Mouse (Mus musculus): ENCODE measurements at regions not wholly inside any gene's neighbourhood (a gene's known extent, or its start where the extent isn't known, plus 50 kb on each side); places are given as distances from the start of the nearest gene placed in this dataset.
"Not testable (repeated sequence)": the region's sequence is repeated elsewhere in the genome, so short reads cannot be mapped to it uniquely, and the experiment has no call there.

DNA sequence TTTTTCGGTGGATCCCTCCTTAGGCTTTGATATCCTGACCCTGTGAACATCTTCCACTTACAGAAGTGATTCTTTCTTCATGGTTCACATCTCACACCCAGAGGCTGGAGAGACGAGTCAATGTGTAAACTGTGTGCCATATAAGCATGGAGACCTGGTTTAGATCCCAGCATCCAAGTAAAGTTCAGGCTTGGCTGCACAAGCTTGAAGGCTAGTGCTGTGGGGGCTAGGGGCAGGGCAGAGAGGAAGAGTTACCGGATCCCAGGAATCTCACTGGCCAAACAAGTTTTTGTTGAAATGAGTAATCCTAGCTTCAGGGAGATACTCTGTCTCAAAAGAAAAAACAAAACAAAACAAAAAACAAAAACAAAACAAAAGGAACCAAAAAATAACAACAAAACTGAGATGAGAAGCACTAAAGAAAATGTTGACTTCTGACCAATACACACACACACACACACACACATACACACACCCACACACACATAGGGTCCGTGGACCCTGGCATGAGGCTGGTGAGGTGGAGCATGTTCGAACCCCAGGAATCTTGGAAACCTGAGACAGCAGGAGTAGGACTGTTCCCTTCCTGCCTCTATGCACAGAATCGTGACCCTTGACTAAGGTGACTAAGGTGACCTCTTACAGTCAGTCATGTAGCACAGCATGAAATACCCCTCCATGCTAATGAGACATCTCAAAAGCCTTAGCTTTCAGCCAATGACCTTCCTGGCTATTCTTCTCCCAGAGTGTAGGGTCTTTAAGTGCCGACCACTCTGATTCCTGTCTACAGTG is 55.2 kb downstream of the Gm12728 start:
- no peak for DNase-seq (ENCODE audit: extremely low spot score, low spot score)

DNA sequence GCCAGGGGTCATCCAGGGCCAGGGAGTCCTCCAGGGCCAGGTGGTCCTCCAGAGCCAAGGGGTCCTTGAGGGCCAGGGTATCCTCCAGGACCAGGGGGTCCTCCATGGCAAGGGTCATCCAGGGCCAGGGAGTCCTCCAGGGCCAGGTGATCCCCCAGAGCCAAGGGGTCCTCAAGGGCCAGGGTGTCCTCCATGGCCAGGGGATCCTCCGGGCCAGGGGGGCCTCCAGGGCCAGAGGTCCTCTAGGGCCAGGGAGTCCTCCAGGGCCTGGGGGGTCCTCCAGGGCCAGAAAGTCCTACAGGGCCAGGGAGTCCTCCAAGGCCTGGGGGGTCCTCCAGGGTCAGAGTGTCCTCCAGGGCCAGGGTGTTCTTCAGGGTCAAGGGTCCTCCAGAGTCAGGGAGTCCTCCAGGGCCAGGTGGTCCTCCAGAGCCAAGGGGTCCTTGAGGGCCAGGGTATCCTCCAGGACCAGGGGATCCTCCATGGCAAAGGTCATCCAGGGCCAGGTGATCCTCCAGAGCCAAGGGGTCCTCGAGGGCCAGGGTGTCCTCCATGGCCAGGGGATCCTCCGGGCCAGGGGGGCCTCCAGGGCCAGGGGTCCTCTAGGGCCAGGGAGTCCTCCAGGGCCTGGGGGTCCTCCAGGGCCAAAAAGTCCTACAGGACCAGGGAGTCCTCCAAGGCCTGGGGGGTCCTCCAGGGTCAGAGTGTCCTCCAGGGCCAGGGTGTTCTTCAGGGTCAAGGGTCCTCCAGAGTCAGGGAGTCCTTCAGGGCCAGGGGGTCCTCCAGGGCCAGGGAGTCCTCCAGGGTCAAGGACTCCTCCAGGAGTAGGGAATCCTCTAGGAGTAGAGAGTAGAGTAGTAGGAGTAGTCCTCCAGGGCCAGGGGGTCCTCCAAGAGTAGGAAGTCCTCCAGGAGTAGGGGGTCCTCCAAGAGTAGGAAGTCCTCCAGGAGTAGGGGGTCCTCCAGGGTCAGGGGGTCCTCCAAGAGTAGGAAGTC is 56.6 kb downstream of the Gm12728 start:
- DNase-seq (ENCODE audit: extremely low spot score, low spot score): not testable (repeated sequence)

DNA sequence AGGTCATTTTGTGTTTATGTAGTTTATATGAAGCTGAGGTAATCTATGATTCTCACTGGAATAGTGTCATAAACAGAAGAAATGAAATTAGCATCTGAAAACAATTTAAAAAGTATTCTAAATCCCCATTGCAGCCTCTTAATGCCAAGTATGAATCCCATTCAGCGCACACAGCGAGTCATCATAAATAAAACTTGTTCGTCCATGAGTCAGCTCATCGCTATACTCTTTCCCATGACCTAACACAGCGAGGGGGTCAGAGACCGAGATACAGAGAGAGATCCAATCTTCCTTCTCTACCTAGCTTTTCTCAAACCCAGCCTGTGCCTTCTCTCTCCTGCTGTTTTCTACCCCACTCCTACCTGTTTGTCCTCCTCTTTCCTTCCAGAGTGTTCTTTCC is 63.4 kb downstream of the Gm12728 start:
- DNase-seq (ENCODE audit: extremely low spot score, low spot score): no peak

DNA sequence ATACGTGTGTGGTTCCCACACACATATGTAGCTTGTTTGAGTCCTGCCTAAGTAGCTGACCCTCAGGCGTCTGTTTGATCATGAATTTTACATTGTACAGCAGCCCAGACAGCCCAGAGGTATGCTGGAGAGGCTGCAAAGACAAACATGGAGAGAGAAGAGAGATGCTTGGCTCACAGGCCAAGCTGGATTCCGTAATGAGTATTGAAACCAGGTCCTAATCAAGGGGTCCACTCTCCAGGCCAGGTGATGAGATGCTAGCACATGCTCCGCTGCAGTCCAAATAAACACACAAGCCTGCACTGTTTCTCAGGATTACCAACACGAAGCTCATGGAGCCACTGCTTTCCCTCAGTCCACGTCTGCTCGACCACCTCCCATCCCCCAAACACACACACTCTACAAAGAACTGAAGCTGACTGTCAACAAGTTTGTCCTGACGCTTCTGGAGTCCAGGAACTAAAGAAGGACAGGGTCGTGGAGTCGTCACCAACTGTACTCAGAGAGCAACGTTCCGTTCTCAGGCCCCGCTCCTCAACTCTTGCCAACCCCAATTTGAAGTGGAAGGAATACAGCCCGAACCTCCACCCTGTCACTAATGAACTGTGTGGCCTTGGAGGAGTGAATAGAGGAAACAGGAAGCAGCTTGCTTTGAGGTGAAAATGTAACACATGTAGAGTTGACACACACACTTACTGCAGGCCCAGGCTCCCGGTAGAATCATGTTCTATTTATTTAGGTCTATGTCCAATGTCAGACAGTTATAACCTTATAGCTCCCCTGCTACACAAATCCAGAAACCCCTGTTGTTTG is 69.6 kb downstream of the Gm12728 start:
- DNase-seq (ENCODE audit: extremely low spot score, low spot score): no peak

DNA sequence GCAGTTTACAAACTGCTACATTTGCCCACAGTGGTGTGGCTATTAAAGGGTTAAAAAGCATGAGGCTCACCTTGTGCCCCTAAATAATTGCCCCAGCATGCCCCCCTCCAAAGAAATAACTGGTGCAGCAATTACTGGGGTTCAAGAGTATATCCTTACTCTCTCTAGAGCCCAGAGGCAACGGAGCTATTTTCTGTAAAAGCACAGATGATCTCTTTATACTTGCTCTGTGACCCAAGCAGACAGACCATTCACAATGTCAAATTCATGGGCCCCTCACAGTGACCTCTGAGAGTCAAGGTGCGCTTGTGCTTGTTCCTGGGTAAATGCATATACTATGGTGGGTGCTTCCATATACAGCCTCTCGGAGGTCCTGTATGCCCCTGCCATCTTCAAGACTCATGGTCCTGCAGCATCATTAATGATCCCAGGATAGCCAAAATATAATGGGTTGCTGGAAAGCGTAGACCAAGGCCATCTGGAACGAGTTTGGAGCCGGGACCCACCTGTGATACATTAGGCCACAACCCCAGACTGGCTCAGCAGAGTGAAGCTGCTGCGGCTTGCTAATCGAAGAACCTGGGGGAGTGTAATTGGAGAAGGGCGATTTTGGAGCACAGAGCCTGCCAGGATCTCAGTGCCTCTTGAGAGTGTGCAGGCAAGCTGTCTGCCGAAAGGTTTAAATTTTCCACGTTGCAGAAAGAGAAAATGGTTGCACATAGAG is 71.4 kb downstream of the Gm12728 start:
- DNase-seq (ENCODE audit: extremely low spot score, low spot score): peak; percentile 73

DNA sequence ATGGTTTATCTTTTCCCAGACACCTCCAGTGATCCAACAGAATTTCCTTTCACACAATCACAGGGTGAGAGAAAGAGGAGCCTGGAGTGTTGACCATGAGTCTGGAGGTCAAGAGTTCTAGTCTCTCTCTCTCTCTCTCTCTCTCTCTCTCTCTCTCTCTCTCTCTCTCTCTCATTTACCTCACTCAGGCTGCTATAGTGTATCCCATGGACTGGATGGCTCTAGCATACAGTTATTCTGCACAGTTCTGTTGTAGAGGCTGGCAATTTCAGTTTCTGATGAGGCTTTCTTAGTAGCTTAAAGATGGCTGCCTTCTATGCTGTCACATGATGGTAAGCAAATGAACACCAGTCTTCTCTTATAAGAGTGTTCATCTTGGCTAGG is 72.0 kb downstream of the Gm12728 start:
- DNase-seq (ENCODE audit: extremely low spot score, low spot score): no peak

DNA sequence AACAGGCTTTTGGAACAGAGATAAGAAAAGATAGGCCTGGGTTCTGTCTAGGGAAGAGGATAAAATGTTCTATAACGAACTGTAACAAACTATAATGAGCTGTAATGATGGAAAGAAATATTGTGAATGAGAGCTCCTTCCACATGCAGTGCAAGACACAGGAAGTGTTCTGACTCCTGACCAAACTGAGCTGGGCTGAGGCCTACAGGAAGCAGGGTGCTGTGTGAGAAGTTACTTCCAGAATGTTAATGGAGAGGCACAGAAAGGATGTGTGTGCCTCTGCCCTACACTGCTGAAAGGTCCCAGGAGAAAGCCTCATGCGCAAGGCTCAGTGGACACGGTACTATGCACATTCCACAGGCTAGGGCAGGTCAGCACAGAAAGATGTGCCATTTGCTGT is 80.8 kb downstream of the Gm12728 start:
- no peak for DNase-seq (ENCODE audit: extremely low spot score, low spot score)

DNA sequence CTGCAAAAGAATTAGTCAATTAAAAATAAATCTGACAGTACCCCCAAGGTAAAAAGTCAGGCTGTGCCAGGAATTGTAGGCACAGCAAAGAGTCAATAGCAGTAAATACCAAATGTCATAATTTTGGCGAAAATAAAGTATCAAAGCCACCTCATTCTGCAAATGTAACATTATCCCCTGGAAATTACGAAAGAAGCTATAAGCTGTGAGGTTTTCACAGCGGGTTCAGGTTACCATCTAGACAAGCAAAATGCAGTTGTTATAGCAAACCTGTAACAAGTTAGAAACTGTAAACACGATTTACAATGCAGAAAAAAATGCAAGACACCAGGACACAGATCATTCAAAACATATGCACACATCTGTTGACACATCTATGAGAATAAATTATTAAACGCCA is 87.6 kb downstream of the Gm12728 start:
- DNase-seq (ENCODE audit: extremely low spot score, low spot score): no peak

DNA sequence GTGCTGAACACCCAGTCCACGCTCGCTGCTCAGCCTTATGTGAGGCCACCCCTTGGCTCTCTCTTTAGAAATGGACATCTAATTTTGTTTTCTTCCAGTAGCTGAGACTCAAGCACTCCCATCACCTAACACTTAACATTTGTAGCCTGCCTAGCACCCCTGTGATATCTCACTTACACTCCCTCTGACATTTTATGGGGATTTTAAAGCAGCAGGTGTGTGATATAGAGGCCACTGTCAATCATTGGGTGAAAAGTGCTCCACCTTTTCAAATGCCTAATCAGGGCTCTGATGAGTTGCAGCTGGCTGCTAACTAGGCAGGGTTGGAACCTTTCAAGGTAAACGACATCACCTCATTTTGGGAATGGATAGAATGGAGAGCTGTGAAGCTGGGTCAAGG is 90.2 kb downstream of the Gm12728 start:
- no peak for DNase-seq (ENCODE audit: extremely low spot score, low spot score)

DNA sequence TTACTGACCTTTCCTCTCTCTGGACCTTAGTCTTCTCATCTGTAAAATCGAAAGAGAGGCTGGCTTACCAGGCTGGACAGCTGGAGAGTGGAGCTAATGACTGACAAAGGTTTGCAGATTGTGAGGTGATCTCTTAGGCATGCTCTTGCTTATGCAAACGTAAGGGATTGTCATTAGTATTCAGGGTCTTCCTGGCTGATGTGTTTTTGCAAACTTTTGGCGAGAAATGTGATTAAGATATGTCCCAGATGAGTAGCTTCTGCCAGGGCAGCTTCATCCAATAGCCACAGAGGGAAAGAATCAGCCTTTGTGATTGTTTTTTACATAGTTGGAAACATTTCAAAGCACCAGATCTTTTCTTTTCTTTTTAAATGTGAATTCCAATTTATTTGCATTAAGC is 95.1 kb downstream of the Gm12728 start:
- DNase-seq (ENCODE audit: extremely low spot score, low spot score): no peak

DNA sequence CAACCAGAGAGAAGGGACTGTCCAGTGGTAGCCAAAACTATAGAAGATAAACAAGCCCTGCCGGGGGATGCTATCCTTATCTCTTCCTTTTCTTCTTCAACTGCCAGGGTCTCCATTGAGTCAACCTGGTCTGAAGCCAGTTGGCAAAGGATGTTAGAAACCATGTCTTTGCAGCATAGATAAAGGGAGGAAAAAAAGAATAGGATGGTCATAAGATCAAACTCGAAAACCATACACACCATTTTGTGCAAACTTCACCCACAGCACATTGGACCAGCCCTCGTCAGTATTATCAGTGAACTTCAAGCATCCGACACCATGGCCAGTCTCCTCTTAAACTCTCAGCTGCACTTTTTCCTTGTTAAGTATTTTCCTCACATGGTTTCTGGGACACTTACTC is 101.8 kb downstream of the Gm12728 start:
- no peak for DNase-seq (ENCODE audit: extremely low spot score, low spot score)

DNA sequence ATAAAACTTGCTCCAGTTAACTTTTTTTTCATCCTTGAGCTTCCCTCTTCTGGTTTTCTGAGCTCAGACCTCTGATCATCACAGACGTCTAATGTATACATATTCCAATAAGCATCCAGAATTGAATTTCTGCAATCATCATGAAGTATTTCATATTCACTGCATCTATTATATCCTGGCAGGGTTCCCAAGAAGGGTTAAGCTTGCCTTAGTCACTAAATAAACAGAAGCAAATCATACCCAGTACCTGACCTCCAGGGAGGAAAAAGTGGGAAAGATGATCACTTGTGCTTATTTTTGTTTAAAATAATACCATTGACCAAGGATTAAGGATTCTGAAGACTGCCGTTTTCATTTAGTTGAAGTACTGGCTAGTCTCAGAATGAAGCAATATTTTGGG is 102.4 kb downstream of the Gm12728 start:
- no peak for DNase-seq (ENCODE audit: extremely low spot score, low spot score)

DNA sequence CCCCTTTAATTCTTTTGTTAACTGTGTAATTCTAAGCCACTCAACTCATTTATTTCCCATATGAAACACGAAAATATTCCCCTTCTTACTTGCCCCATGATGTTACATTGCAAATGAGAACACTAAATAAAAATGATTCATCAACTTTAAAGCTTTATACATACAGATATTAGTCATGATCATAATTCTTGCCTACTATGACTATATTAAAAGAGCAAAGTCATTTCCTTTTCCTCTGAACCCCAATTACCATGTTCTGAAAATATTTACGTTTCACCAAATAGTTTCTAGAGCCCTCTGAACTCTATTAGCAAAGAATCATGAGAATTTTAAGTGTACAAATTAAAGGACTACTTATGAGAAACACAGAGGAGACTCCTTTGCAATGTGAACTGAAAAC is 105.4 kb downstream of the Gm12728 start:
- no peak for DNase-seq (ENCODE audit: extremely low spot score, low spot score)

DNA sequence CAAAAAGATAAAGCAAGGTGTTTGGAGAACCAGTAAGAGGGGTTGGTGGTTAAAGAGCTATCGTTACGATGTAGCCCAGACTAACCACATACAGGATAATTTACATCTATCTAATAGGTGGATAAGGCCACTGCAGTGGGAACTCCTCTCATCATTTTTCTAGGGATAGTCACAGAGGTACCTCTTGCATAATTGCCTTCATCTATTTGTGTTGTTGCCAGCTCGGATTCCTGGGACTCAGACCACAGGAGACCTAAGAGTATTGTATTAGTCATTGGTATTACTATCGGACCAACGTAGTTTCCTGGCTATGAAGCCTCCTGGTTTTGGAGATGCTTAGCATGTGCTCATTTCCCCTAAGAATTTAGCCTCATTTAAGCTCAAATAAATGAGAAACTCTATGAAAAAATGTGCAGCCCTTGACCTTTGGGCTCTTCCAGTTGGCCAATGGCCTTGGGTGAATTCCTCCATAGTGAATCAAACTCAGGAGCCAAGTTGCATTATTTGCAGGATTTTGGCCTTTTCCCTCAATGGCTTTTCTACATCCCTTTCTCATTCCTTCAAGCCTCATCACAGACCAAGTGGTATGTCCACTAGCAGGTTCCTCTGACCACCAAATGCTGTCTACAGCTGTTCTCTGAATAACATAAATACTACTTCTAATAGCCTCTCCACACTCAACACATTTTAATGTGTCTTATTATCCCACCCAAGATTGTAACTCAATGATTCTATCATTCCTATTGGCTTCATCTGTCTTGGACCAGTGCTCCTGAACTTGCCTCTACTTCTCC is 108.6 kb downstream of the Gm12728 start:
- DNase-seq (ENCODE audit: extremely low spot score, low spot score): no peak

DNA sequence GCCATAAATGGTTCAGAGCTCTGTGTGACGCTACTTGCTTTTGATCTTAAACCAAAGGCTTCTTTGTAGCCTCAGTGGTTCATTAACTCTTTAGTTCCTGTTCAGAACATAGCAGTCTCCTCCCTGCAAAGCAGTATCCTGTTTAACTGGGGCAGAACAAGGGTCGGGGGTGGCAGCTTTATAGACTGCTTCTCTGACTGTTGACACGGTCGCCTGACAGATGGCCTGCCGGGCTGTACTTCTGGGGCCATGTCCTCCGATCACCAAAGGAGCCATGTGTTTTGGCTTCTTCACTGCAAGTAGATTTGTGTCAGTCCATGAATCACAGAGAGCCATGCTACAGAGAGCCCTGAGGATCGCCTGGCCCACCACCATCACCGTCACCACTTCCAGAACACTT is 115.2 kb downstream of the Gm12728 start:
- no peak for DNase-seq (ENCODE audit: extremely low spot score, low spot score)

DNA sequence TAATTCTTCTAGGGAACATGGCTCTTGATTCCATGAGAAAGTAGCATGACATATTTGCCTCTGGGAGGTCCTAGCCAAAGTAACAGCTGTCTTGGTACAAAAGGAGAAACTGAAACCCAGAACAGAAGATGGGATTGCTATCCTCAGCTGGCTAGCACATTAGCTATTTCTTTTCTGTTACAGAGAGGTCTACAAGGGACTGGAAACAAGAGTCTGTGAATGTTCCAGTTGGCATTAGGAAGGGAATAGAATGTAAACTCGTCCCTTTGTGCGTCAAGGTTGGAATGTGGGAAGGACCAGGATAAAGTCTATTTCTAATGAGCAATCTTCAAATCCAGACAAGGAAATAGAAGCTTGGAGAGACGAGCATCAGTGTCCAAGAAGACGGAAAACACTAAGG is 116.7 kb downstream of the Gm12728 start:
- no peak for DNase-seq (ENCODE audit: extremely low spot score, low spot score)

DNA sequence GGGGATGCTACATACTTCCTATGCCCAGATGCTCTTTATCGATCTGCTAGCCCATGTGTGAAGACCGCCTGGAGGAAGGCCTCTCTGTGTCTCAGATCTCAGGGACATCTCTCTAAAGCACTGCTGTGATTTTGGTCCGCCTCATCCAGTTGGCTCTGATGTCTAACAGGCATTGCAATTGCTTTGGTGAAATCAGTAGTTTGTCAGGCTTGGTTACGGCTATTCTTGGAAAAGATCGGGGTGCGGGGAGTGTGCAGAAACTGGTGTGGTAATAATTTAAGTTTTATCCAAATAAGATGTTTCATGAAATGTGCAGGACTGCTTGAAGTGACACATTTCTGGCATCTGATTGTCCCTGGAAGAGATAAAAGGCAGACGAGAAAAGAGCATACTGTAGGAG is 117.9 kb downstream of the Gm12728 start:
- DNase-seq (ENCODE audit: extremely low spot score, low spot score): no peak

DNA sequence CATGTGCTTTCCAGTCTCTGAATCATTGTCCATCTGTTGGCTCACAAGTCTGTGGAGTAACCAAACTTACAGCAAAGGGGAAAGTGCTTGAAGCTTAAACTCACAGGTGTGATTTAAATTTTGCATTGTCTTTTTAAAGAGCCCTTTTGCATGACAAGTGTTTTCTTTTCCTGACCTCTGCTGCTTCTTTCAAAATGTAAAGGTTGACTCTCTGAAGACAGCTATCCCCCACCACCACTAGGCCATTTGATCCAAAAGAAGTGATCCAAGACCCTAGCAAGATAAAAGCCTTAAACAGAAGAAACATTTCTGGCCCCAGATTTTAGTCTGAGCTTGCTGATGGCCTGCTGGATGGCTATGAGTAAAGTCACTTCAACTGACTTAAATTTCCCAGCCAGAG is 118.6 kb downstream of the Gm12728 start:
- DNase-seq (ENCODE audit: extremely low spot score, low spot score): no peak

DNA sequence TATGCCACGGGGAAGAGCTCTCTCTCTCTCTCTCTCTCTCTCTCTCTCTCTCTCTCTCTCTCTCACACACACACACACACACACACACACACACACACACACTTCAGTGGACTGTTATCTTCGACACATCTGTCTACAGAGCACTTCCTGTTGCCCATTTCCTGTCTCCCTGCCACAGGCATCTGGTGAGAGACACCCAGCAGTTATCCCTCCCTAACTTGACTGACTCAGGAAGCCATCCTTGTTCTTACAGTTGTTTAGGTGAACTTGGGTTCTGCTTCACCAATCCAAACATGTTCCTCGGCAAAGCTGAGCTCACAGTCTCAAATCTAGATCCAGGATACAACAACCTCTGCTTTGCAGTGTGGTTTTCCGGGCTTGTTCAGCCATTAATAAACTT is 119.6 kb downstream of the Gm12728 start:
- DNase-seq (ENCODE audit: extremely low spot score, low spot score): no peak

DNA sequence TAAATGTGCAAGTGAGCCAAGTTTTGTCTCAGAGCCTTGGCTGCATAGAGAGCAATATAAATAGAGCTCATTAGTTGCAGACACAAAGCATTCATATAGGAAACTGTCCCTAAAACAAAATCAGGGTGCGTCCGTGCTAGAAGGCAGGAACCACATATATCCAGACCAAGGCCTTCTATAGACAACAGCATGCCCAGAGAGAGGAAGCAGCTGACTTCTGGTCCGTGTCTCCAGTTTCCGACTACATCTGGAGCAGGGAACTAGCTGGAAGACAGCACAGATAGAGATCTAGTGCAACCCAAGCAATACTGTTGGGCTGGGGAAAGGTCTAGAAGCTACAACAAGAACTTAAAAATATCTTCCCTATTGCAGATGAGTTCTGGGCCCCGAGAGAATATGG is 121.0 kb downstream of the Gm12728 start:
- no peak for DNase-seq (ENCODE audit: extremely low spot score, low spot score)

All from neural tube, embryonic 10.5 days (tissue).